Mouse (Mus musculus): ENCODE results near the gene Cd68.

DNA sequence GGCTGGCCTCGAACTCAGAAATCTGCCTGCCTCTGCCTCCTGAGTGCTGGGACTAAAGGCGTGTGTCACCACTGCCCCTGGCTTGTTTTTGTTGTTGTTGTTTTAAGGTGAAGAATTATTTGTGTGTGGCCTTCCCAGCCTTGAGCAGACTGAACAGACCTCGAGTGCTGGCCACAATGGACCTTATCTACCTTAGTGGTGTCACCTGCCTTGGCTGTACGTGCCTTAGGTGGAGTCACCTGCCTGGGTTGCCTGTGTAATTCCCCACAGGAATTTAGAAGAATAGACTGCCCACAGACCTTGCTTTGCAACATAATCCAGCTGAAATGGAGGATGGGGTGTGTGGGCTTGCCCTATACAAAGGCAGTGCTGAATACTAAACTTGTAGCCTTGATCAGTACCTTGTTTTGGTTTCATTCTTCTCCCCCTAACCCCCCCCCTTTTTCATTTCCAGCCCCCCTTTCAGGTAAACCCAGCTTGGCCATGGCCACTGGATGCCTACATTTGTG lies 42.0 kb upstream of the Cd68 start:
- TF ChIP-seq CTCF (IDR thresholded peaks at IDR 0.05; ENCODE audit: control insufficient read depth, insufficient read depth, low read length): no peak
- no peak for TF ChIP-seq POLR2A (IDR thresholded peaks at IDR 0.05; ENCODE audit: borderline replicate concordance, control insufficient read depth, low read depth, low read length)

Data from bone marrow, adult 2 months (tissue).